Mouse (Mus musculus): ENCODE measurements around the gene Prkacb.
"Not testable (repeated sequence)": the region's sequence is repeated elsewhere in the genome, so short reads cannot be mapped to it uniquely, and the experiment has no call there.

Prkacb gene

GRCm38 (mm10) chr3:146778451-146778850 lies 34.3 kb downstream of the Prkacb start:
- no peak for DNase-seq (ENCODE audit: low spot score in 2 of 2)

- no peak for DNase-seq (ENCODE audit: low spot score in 2 of 2)
These were observed 36.1 kb downstream of the Prkacb start for GRCm38 (mm10) chr3:146776711-146777110.

DNA sequence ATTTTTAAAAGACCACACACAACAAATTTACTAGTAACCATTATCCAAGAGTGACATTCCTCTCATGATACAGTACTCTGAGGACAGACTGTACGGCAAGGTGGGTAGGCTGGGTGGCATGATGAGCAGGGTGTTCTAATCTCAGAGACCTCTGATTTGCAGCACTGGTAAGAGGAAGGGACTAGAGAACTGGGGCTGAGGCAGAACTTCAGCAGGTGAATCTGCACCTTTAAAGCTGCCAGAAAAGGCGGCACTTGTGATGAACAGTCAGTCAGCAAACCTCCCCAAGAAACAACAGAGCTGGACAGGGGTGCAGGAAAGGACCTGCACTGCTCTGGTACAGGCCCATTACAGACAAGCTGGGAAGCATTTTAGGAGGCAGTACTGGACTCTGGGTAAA lies 41.9 kb downstream of the Prkacb start:
- DNase-seq (ENCODE audit: low spot score in 2 of 2), result no peak

GRCm38 (mm10) chr3:146769940-146770659 lies 42.7 kb downstream of the Prkacb start:
- DNase-seq (ENCODE audit: low spot score in 2 of 2), result no peak

GRCm38 (mm10) chr3:146769569-146769939 lies 43.2 kb downstream of the Prkacb start:
- no peak for DNase-seq (ENCODE audit: low spot score in 2 of 2)

DNA sequence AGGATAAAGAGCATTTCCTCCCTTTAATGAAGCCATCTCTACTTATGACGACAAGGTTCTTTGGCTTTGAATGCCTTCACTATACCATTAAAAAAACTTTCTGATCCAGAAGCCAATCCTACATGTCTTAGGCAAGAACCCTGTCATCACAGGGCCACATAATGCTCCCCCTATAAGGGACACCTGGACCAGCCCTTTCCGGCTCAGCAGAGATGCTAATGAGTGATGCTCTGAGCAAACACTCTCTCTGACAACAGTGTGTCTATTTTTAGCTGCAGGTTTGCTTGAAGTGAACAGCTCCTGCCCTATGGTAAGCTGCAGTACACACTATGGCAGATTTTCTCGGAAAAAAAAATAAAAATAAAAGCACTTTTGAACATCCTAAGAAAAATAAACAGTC lies 43.9 kb downstream of the Prkacb start:
- DNase-seq (ENCODE audit: low spot score in 2 of 2), result no peak

DNA sequence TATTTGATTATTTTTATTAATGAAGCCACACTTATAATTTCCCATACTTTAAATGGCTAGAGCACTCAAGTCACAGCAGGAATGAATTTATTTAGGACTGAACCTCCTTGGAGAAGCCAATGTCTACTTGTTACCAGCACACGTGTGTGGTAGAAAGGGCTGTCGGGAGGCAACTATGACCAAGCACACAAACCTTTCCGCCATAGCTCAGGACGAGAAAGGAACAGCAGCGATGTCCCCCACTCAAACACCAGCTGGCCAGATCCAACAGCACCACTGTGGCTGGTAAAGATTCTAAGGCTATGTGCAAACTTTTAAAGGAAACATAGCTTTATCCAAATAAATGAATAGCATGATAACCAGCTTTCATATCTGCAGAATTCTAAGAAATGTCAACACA lies 44.4 kb downstream of the Prkacb start:
- no peak for DNase-seq (ENCODE audit: low spot score in 2 of 2)

DNA sequence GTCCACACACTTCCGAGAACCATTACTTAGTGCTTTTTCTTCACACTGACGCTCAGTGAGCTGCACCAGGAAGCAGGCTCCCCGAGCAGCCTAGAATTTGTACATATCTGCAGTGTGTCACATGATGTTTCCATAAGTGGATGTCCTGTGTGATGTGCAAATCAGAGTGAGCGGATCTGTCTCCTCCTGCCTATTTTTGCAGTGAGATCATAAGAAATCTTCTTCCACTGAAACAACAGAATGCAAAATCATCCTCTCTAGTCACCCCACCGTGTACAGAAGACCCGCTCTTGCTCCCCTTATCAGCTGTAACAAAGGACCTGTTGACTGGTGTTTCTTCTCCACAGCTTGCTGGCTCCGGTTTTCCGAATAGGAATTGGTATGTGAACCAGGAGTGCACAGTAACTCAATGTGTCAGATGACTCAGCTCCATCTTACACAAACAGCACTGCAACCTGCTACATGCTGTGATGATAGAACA lies 46.0 kb downstream of the Prkacb start:
- no peak for DNase-seq (ENCODE audit: low spot score in 2 of 2)

DNA sequence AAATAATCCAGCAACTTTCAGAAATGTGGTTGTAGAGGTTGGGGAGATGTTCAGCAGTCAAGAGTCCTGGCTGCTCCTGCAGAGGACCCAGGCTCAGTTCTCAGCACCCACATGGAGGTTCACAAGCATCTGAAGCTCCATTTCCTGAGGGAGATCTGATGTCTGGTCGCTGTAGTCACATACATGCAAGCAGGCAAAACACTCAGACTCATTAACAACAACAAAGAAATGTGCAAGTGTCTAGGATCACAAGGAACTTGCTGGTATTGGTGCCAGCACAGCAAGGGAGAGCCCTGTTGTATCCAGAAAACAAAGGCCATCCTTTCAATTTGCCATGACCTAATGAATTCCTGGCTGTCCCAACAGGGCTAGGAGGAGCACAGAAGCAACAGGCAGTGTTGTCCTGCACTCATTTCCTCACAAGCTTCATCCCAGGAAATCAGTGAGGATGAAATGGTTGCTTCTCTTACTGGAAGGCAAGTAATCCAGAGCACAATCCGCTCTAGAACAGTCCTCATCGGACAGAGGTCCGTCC lies 46.7 kb downstream of the Prkacb start:
- DNase-seq (ENCODE audit: low spot score in 2 of 2), result no peak

GRCm38 (mm10) chr3:146764871-146765529 lies 47.8 kb downstream of the Prkacb start:
- DNase-seq (ENCODE audit: low spot score in 2 of 2), result no peak

DNA sequence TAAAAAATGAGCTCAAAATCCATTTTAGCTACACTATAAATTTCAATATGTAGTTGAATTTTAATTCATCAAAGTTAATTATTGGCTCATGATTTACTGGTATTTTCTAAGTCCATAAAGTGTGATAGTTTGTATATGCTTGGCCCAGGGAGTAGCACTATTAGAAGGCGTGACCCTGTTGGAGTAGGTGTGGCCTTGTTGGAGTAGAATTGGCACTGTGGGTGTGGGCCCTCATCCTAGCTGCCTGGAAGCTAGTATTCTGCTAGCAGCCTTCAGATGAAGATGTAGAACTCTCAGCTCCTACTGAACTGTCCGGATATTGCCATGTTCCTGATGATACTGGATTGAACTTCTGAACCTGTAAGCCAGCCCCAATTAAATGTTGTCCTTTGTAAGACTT lies 49.7 kb downstream of the Prkacb start:
- not testable (repeated sequence) for DNase-seq (ENCODE audit: low spot score in 2 of 2)

DNA sequence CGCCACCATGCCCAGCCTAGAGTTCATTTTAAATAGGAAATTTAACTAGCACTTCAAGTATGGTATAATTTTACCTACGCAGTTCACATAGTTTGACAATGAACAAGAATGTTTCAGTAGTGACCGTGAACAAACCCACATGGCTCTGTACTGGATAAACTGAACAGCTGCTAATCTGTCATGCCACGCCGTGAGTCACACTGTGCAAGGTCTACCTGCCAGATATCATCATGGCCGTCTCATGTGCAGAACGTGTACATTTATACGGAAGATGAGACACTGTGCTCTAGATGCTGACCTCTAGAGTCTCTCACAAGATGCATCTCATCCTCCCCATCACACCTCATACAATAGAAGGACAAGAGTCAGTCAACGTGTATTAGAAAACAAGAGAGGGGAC lies 51.5 kb downstream of the Prkacb start:
- no peak for DNase-seq (ENCODE audit: low spot score in 2 of 2)

DNA sequence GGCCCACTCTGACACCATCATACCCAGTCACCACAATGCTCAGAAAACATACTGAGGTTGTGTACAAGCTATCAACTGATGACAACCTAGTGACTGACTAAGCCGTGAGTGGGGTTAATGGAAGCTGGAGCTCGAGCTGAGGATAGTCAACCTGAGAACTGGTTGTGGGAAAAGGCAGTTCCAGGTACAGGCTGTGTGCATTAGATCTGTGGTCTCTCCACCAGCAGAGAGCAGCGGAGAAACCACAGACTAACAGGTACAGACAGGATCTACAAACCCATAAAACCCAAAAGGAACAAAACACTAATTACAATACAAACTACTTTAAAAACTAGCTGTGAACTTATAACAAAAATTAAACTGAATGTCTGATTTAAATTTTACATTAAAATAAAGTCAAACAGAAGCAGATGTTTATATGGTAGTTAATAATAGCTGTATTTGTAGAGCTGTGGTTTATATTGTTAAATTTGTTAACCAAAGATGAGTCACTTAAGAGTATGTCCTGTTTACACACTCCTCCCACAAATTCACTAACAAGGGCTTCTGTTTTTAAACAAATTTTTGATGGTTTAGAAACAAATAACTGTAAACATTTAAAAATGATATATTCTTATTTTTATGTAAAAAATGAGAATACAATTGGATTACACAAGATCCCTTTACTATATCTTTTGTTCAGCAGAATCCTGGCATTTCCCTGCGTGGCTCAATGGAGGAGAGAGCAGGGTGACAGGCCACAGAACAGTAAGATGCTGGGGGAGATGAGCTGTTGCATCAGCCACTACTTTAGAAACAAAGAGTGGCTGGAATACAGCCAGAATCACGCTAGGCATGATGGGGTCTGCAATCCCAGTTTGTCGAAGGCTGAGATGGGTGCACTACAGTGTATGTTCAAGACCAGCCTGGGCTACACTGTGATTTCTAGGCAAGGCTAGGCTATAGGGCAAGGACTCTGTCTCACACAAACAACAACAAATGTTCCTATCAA lies 54.5 kb downstream of the Prkacb start:
- DNase-seq (ENCODE audit: low spot score in 2 of 2), result no peak

DNA sequence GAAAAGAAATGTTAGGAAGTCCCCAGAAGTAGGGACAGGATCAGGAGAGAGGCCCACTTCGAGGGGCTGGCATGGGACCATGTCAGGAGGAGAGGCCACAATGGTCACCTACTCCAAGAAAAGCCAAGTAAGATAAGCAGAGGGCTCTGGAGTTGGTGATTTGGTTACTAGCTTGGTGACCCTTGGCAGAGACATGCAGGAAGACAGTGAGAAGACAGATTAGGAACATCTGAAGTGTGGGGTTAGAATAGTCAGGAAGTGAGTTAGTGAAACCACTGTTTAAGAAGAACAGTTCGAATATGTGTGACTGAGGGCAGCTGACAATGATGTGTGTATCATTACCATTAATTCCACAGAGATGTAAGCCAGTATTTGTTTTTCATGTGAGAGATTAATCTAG lies 58.5 kb downstream of the Prkacb start:
- no peak for DNase-seq (ENCODE audit: low spot score in 2 of 2)

- no peak for DNase-seq (ENCODE audit: low spot score in 2 of 2)
These were observed 71.1 kb downstream of the Prkacb start for GRCm38 (mm10) chr3:146741564-146742202.

DNA sequence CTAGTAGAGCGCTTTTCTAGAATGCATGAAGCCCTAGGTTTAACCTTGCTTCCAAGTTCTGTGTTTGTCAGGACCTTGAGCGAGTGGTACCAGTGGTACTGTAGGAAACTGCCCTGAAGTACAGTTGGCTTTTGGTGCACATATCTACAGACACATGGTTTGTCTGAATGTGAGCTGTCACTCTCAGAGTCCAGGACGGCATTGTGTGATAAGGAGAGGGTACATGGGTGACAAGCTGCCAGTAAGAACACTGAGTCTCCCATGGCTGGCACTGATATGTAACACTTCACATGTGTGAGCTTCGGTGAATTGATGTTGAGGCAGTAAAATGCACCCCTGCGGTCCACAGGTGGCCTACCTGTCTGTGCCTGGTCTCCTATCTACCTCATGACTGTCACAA lies 71.6 kb downstream of the Prkacb start:
- DNase-seq (ENCODE audit: low spot score in 2 of 2), result no peak

DNA sequence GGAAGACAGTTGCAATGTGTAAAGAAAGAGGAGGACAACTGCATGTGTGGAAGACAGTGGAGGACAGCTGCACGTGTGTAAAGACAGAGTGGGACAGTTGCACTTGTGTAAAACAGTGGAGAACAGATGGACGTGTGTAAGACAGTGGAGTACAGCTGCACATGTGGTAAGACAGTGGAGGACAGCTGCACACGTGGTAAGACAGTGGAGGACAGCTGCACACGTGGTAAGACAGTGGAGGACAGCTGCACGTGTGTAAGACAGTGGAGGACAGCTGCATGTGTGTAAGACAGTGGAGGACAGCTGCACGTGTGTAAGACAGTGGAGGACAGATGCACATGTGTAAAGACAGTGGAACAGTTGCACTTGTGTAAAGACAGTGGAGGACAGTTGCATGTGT lies 76.6 kb downstream of the Prkacb start:
- not testable (repeated sequence) for DNase-seq (ENCODE audit: low spot score in 2 of 2)

DNA sequence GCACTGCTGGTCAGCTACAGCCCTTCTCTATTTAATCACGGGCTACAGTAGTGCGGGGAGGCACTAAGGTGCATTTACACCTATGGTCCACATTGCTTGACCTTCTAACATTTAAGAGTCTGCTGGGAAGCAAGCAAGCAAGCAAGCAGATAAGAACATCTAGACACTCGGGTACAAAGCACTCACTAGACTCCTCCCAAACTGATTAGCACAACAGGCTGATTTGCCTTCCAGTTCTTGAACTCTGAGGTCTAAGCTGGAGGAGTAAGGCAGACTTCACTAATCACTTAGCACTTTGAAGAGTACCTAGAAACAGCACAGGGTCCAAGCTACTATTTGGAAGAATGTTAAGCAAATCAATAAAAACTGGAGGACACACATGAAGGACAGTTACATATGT lies 77.1 kb downstream of the Prkacb start:
- no peak for DNase-seq (ENCODE audit: low spot score in 2 of 2)

DNA sequence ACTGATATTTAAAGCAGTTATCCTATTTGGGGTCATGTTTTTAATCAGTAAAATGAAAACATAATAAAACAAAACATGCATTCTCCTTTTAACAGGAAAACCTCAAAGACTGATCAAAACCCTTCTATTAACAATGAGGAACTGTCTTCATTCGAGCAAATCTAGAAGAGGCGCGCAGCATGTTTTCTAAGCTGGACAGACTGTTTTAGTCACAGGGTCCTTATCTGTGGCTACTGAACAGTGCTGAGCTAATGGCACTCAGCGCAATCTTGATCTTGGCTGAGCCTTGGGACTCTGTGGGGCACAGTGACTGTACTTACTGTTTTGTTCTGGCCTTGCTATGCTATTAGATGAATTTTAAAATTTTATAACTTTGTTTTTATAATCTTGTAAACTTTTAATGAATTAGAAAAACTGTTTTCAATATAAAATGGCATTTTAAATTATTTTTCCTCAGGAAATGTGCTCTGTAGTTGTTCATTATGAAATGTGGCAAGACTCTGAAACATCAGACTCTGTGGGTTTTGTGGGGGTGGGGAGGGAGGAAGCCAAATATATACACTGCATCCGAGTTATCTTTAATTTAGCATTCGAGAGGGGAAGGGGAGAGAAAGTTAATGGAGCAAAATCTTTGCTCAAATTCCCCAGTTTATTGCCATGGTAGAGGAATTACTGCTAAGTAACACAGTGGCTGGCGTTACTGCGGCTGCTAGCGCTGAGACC lies 77.7 kb downstream of the Prkacb start:
- no peak for DNase-seq (ENCODE audit: low spot score in 2 of 2)

DNA sequence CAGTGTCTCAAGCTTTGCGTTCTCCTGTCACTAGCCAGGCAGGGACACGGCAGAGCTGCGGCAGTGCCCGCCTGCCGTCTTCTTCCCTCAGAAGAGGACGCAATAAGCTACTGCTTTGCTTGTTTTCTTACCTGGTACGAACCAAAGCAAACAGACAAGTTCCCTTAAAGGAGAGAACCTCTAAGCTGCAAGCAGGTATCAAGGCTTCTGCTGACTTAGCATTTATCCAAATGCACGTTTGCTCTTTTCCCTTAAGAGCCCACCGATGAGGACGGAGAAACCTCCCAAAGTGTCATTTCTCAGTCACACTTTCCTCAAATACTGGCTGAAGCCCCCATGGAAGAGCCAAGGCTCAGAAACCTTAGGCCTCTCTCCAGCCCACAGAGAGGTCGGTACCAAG lies 81.3 kb downstream of the Prkacb start:
- DNase-seq (ENCODE audit: low spot score in 2 of 2), result no peak

GRCm38 (mm10) chr3:146723037-146723436 lies 89.8 kb downstream of the Prkacb start:
- DNase-seq (ENCODE audit: low spot score in 2 of 2), result no peak

Data from spleen, postnatal 4 days (tissue).